Comparison of ENCODE assay signal across 8 mouse cellular contexts in genomic region chr5:45449831-45450716, GRCm38 (mm10). TPM values are rescaled to one million over a fixed set of nuclear protein-coding genes. Genes with fewer than 3 reads are reported as not detected.
DNase-seq lines count a peak whose midpoint lies in the region; ATAC-seq and TF ChIP-seq lines count a peak whose summit lies in the region.

Qdpr (minus strand) TSS chr5:45450236.

- TF ChIP-seq POLR2A in cortical plate, adult 2 months (IDR thresholded peaks at IDR 0.05; ENCODE audit: extremely low read depth, insufficient read depth, low read length) = peak; percentile 86

- peak; percentile 92 for ATAC-seq in activated CD4-positive, CD25-positive, alpha-beta regulatory T cell, adult 4 months

- DNase-seq in gastrocnemius, adult 8-10 months (ENCODE audit: low spot score in 2 of 2) = peak; percentile 94 to 96
- peak; percentile 96 for DNase-seq in hindlimb bud, embryonic 11.5 days (ENCODE audit: extremely low spot score, low read depth, low spot score)
- DNase-seq in left cerebral cortex, adult 8-10 months (ENCODE audit: low spot score in 2 of 2) = peak; percentile 73 to 98
- peak; percentile 97 to 98 for DNase-seq in right cerebral cortex, postnatal 10 days (ENCODE audit: low spot score in 2 of 2)
- DNase-seq in urinary bladder, postnatal 25 days (ENCODE audit: low spot score) = peak; percentile 91

- H3K4me3 ChIP-seq in cortical plate, adult 2 months (ENCODE audit: insufficient read depth, low read length) = peak within 1 kb of the TSS; percentile 73
- peak within 1 kb of the TSS; percentile 99 for H3K4me3 ChIP-seq in megakaryocyte, embryonic 14.5 days (replicated peaks)

- H3K9me3 ChIP-seq in megakaryocyte, embryonic 14.5 days = no peaks in the 10 kb centered on the region

- no peak for TF ChIP-seq CTCF in cortical plate, adult 2 months (IDR thresholded peaks at IDR 0.05; ENCODE audit: extremely low read depth, insufficient read depth, low read length)

- H3K27me3 ChIP-seq in megakaryocyte, embryonic 14.5 days (replicated peaks) = peaks cover 8% of the 10 kb centered on the region

- peak within 1 kb of the TSS; percentile 21 for H3K27ac ChIP-seq in cortical plate, adult 2 months (ENCODE audit: insufficient read depth, low read length)

- H3K4me1 ChIP-seq in cortical plate, adult 2 months (ENCODE audit: control insufficient read depth, insufficient read depth, low read length) = peaks cover 9% of the 10 kb centered on the region
- H3K4me1 ChIP-seq in megakaryocyte, embryonic 14.5 days = peaks cover 31% of the 10 kb centered on the region

- peaks cover 21% of the 10 kb centered on the region for H3K36me3 ChIP-seq in megakaryocyte, embryonic 14.5 days (replicated peaks; ENCODE audit: low read length)

RNA-seq across cellular contexts. Expression of gene Qdpr, which starts in this region (rescaled TPM):
- 10 to 100 TPM; 52.0 to 60.0 TPM for polyA plus RNA-seq in activated CD4-positive, CD25-positive, alpha-beta regulatory T cell, adult 4 months (2017; shearing (Covaris generic))
- 304 and 318 TPM in 2 replicates for polyA plus RNA-seq in cortical plate, adult 2 months (2012; rRNA removed)
- 10 to 100 TPM; 41.4 to 61.9 (median 49.1) TPM for total RNA-seq in gastrocnemius, adult 8-10 months (2022)
- total RNA-seq in left cerebral cortex, adult 8-10 months (2022) = 100 to 1,000 TPM; 198 to 242 (median 219) TPM
- polyA plus RNA-seq in megakaryocyte, embryonic 14.5 days (2012; ENCODE audit: insufficient read depth, low replicate concordance) = 98.7 and 117 TPM in 2 replicates

Comparison
In these comparisons a context has a peak if more than half of its experiments do, and no peak if none do; other contexts are left out.
1. Peak in every context shown above with its lines: DNase-seq, ATAC-seq, H3K4me3 ChIP-seq and H3K27ac ChIP-seq.